Mouse (Mus musculus) stomach, embryonic 14.5 days (tissue): ENCODE data around the gene Telo2. TPM values are rescaled to one million over a fixed set of nuclear protein-coding genes. Genes with fewer than 3 reads are reported as not detected.

Experiments used
- ATAC-seq: fragments of 200-750 bp; cut with Nextera tagmentation; 2 replicates; pipeline ENCODE4 v1.8.0; 2017; ENCODE audit warnings: low read depth, moderate TSS enrichment; ENCODE audit not compliant: insufficient number of reproducible peaks, insufficient read depth, low FRiP score
- H3K27ac ChIP-seq: fragments of 300-500 bp; sonication (generic); 2 replicates; pipeline ENCODE4 v1.5.1; 2014; ENCODE audit warnings: mild to moderate bottlenecking, low read length, moderate library complexity, mixed read lengths
- H3K27me3 ChIP-seq: fragments of 300-500 bp; sonication (generic); 2 replicates; pipeline ENCODE4 v1.6.1; 2014; ENCODE audit warnings: low read length, control low read depth, mixed read lengths; ENCODE audit not compliant: control insufficient read depth, insufficient read depth
- H3K36me3 ChIP-seq: fragments of 300-500 bp; sonication (generic); 2 replicates; pipeline ENCODE4 v1.6.1; 2014; ENCODE audit warnings: mild to moderate bottlenecking, control low read depth, low read length, moderate library complexity, mixed read lengths; ENCODE audit not compliant: control insufficient read depth, insufficient read depth
- H3K4me1 ChIP-seq: fragments of 300-500 bp; sonication (generic); 2 replicates; pipeline ENCODE4 v1.6.1; 2014; ENCODE audit warnings: low read length, control low read depth, mixed read lengths; ENCODE audit not compliant: control insufficient read depth, insufficient read depth
- H3K4me2 ChIP-seq: fragments of 300-500 bp; sonication (generic); replicated peaks from 2 replicates; pipeline ENCODE4 v1.6.1; 2014; ENCODE audit warnings: low read depth, low read length, control low read depth
- H3K4me3 ChIP-seq: fragments of 300-500 bp; sonication (generic); 2 replicates; pipeline ENCODE4 v1.5.1; 2014; ENCODE audit warnings: low read depth, low read length, control low read depth
- H3K9ac ChIP-seq: fragments of 300-500 bp; sonication (generic); replicated peaks from 2 replicates; pipeline ENCODE4 v1.6.1; 2014; ENCODE audit warnings: low read depth, mild to moderate bottlenecking, control low read depth, low read length, moderate library complexity, mixed read lengths
- H3K9me3 ChIP-seq: fragments of 300-500 bp; sonication (generic); 2 replicates; pipeline ENCODE4 v1.6.1; 2016; ENCODE audit warnings: low read depth, low read length, control low read depth; ENCODE audit not compliant: control insufficient read depth
- WGBS: fragments of 180-500 bp; shearing (Covaris S2); extraction: QIAGEN DNeasy Blood & Tissue Kit; methylation state at CpG from one replicate; pipeline ENCODE4 v1.1.7; 2014; 5-methylcytosine and 5-hydroxymethylcytosine counted together
- polyA plus RNA-seq: library from polyadenylated mRNA; unstranded; fragments of >200 nt; fragmentation: Nextera tagmentation; extraction: Ambion mirVana; gene quantifications from 2 replicates; pipeline ENCODE4 v1.2.1, GENCODE M21; 2014

Gene Telo2
- polyA plus RNA-seq, 1 experiment from 2014 or later, result 38.2 TPM

DNA sequence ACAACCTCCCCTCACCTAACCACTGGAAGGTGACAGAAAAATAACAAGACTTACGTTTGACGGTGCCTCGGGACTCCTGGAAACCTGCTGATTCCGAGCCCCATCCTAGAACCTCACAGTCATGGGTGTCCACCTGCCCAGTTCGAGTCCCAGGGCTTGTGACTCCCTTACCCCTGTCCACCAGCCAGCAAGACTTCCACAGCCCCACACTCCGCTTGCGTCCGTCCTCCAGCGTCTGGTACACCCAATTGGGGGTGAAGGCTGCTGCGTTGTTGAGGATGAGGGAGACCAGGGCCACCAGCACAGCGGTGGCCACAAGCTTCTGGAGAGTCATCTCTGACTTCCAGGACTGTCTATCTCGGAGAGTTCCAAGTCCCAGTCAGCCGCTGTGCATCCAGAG lies 35.6 kb downstream of the Telo2 start:
- WGBS, result 88% methylated on average over 13 of the region's 13 CpGs
- no peaks in the 10 kb centered on the region for H3K9me3 ChIP-seq
- H3K9ac ChIP-seq, result peak overlapping the region; percentile 22; the same call in 1 of the 2 replicates
- peaks cover 48% of the 10 kb centered on the region for H3K4me1 ChIP-seq
- ATAC-seq, result no peak
- no peaks in the 10 kb centered on the region for H3K36me3 ChIP-seq
- peak overlapping the region; percentile 98 for H3K27ac ChIP-seq
- no peaks in the 10 kb centered on the region for H3K27me3 ChIP-seq
- peak overlapping the region; percentile 25 for H3K4me3 ChIP-seq
- H3K4me2 ChIP-seq, result peak overlapping the region; percentile 34

DNA sequence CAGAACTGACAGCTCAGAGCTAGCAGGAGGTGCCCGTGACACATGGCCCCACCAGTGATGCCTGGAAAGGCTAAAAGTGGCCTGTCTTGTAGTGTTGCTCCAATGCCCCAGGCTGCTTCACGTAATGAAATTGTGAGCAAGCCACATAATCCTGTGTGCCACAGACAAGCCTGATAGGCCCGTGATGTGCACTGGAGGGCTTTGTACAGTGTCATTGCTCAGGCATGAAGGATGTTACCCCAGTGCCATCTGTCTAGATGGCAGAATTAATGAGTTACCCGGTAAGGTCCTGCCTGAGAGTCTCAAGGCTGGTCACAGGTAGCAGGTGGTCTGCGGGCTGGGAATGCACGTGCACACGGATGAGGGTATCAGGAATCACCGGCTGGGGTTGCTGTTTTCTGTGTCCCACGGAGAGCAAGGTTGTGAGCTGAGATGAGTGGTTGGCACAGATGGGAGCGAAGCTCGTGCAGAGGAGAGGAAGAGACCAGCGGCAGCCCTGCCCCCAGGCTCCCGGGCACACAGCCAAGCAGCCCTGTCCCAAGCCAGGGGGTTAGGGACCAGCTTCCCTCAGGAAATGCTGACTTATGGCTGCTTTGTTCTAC lies 37.9 kb downstream of the Telo2 start:
- 58% methylated on average over 13 of the region's 13 CpGs for WGBS
- Histone ChIP-seq H3K27me3 (no peaks in the 10 kb centered on the region), H3K9me3 (no peaks in the 10 kb centered on the region), H3K4me3 (peak overlapping the region; percentile 25; the same call in 1 of the 2 replicates), H3K27ac (peak overlapping the region; percentile 71; the same call in 1 of the 2 replicates), H3K9ac (no peak overlapping the region), H3K4me2 (peak overlapping the region; percentile 34), H3K36me3 (no peaks in the 10 kb centered on the region), H3K4me1 (peaks cover 30% of the 10 kb centered on the region)
- ATAC-seq, result no peak; the same call in 1 of the 2 replicates

DNA sequence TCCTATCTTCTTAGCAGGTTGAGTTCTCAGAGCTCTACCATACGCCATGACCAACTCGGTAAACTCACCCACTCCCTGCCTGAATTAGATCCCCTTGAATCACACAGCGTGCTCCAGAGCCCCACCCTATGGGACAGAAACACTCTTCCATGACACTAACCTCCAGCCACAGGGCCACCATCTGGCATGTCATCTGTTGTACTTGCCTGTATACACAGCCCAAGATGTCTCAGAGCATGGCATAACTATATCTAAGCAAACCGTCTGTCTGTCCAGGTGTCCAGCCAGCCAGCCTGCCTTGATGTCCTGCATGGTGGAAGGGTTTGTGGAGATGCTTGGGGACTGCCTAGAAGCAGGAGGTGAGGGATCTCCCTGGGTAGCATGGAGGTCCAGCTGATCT lies 38.9 kb downstream of the Telo2 start:
- Histone ChIP-seq H3K27me3 (no peaks in the 10 kb centered on the region), H3K9me3 (no peaks in the 10 kb centered on the region), H3K4me3 (no peak overlapping the region), H3K9ac (no peak overlapping the region), H3K4me2 (peak overlapping the region; percentile 34; the same call in 1 of the 2 replicates), H3K36me3 (no peaks in the 10 kb centered on the region), H3K4me1 (peaks cover 21% of the 10 kb centered on the region), H3K27ac (no peak overlapping the region)
- 92% methylated on average over 4 of the region's 4 CpGs for WGBS
- no peak for ATAC-seq

DNA sequence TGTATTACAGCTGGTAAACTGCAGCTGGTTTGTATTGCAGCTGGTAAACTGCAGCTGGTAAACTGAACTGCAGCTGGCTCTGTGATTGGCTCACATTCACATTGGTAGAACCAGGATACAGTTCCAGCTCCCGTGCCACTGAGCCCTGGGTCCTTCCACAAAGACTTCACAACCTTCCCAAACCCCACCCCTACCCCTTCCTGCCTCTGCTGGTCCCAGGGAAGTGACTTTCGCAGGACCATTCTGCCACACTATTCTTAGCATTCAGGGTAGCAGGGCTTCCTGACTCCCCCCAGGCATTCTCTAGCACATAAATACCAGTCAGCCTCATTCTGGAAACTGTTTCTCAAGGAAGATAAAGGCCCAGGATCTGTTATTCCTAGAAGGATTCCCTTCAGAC lies 47.1 kb downstream of the Telo2 start:
- H3K9ac ChIP-seq, result no peak overlapping the region
- no peak for ATAC-seq
- peaks cover 14% of the 10 kb centered on the region; the same call in 1 of the 2 replicates for H3K36me3 ChIP-seq
- 76% methylated on average over 2 of the region's 2 CpGs for WGBS
- no peak overlapping the region for H3K4me2 ChIP-seq
- no peaks in the 10 kb centered on the region for H3K4me1 ChIP-seq
- no peak overlapping the region for H3K27ac ChIP-seq
- H3K4me3 ChIP-seq, result no peak overlapping the region
- no peaks in the 10 kb centered on the region for H3K9me3 ChIP-seq
- no peaks in the 10 kb centered on the region for H3K27me3 ChIP-seq

- Histone ChIP-seq H3K9ac (no peak overlapping the region), H3K36me3 (peaks cover 14% of the 10 kb centered on the region; the same call in 1 of the 2 replicates), H3K9me3 (no peaks in the 10 kb centered on the region), H3K4me1 (no peaks in the 10 kb centered on the region), H3K4me3 (no peak overlapping the region), H3K27me3 (no peaks in the 10 kb centered on the region), H3K27ac (peak overlapping the region; percentile 41; the same call in 1 of the 2 replicates), H3K4me2 (no peak overlapping the region)
- WGBS, result 65% methylated on average over 8 of the region's 8 CpGs
- no peak for ATAC-seq
Measured at GRCm38 (mm10) chr17:25067442-25067851, 48.3 kb downstream of the Telo2 start.

- no peaks in the 10 kb centered on the region for H3K27me3 ChIP-seq
- no peak for ATAC-seq
- peaks cover 14% of the 10 kb centered on the region; the same call in 1 of the 2 replicates for H3K36me3 ChIP-seq
- H3K4me3 ChIP-seq, result no peak overlapping the region
- H3K9me3 ChIP-seq, result no peaks in the 10 kb centered on the region
- no peaks in the 10 kb centered on the region for H3K4me1 ChIP-seq
- 94% methylated on average over 7 of the region's 7 CpGs for WGBS
- peak overlapping the region; percentile 21; the same call in 1 of the 2 replicates for H3K27ac ChIP-seq
- no peak overlapping the region for H3K9ac ChIP-seq
- no peak overlapping the region for H3K4me2 ChIP-seq
Measured at GRCm38 (mm10) chr17:25066595-25066994, 49.2 kb downstream of the Telo2 start.

DNA sequence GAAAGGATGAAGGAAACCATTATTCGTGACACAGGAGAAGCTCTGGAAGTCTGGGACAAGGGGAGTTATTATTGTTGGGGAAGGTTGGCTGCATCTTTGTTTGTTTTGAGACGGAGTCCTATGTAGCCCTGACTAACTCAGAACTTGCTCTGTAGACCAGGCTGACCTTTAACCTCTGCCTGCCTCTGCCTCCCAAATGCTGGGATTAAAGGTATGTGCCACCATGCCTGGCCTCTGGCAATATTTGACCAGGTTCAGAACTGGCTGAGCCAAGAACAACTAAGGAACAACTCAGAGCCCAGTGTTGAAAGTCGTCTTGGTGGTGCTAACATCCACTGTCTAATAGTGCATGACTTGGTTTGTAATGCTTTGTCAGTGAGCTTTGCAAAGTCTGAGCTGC lies 50.6 kb downstream of the Telo2 start:
- 85% methylated on average over 3 of the region's 3 CpGs for WGBS
- Histone ChIP-seq H3K4me2 (no peak overlapping the region), H3K27me3 (no peaks in the 10 kb centered on the region), H3K9me3 (no peaks in the 10 kb centered on the region), H3K36me3 (peaks cover 14% of the 10 kb centered on the region; the same call in 1 of the 2 replicates), H3K4me1 (no peaks in the 10 kb centered on the region), H3K4me3 (no peak overlapping the region), H3K27ac (no peak overlapping the region), H3K9ac (no peak overlapping the region)
- ATAC-seq, result no peak

DNA sequence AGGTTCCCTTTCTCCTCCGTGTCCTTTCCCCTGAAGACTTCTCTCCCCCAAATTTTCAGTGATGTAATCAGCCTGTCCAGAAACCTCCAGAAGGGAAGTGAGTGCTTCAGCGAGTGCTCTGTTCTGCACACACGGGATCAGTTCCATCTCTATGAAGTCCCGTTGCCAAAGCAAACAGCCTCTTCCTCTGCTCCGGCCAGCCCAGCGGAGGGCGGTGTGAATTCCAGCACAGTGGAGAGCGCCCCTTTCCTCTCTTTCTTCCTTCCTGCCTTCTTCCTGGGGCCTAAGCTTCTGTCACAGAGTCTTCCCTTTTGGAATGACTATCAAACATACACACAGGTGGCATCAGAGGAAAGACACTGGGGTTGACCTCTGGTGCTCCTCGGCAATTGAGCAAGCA lies 51.4 kb downstream of the Telo2 start:
- no peaks in the 10 kb centered on the region for H3K27me3 ChIP-seq
- no peak overlapping the region for H3K27ac ChIP-seq
- ATAC-seq, result no peak
- WGBS, result 75% methylated on average over 9 of the region's 9 CpGs
- no peaks in the 10 kb centered on the region for H3K4me1 ChIP-seq
- H3K9ac ChIP-seq, result no peak overlapping the region
- H3K4me2 ChIP-seq, result no peak overlapping the region
- no peak overlapping the region for H3K4me3 ChIP-seq
- no peaks in the 10 kb centered on the region for H3K9me3 ChIP-seq
- H3K36me3 ChIP-seq, result peaks cover 12% of the 10 kb centered on the region

GRCm38 (mm10) chr17:25063872-25064271 lies 51.9 kb downstream of the Telo2 start:
- Histone ChIP-seq H3K4me3 (no peak overlapping the region), H3K36me3 (peaks cover 11% of the 10 kb centered on the region), H3K27me3 (no peaks in the 10 kb centered on the region), H3K9ac (no peak overlapping the region), H3K9me3 (no peaks in the 10 kb centered on the region), H3K4me2 (no peak overlapping the region), H3K4me1 (no peaks in the 10 kb centered on the region), H3K27ac (no peak overlapping the region)
- 77% methylated on average over 12 of the region's 12 CpGs for WGBS
- no peak for ATAC-seq
